ENCODE assay signal across 27 mouse cellular contexts in genomic region chr3:136321936-136322335, GRCm38 (mm10). TPM values are rescaled to one million over a fixed set of nuclear protein-coding genes. Genes with fewer than 3 reads are reported as not detected.
DNase-seq lines count a peak whose midpoint lies in the region; ATAC-seq lines count a peak whose summit lies in the region.
"Had no signal": no experiment of that assay in that cellular context is flagged by ENCODE, and none has a peak within 500 bp of the region (broad histone marks: within the 10 kb centered on the region; RNA-seq: fewer than 3 reads in every experiment).

No protein-coding gene starts in this region.

- peaks cover 35% of the 10 kb centered on the region for H3K4me1 ChIP-seq in megakaryocyte, embryonic 14.5 days
- H3K4me1 ChIP-seq in heart, embryonic 11.5 days (ENCODE audit: control insufficient read depth, insufficient read depth, low read length), result no peaks in the 10 kb centered on the region
- H3K4me1 ChIP-seq: embryonic facial prominence, embryonic 10.5 days; embryonic facial prominence, embryonic 13.5 days; forebrain, embryonic 12.5 days; forebrain, embryonic 15.5 days; heart, embryonic 10.5 days; hindbrain, embryonic 12.5 days; hindbrain, embryonic 15.5 days had no signal

- ATAC-seq in megakaryocyte, adult 5-6 weeks (ENCODE audit: poor library complexity, severe bottlenecking), result no peak
- ATAC-seq in heart, embryonic 11.5 days (replicated peaks; ENCODE audit: insufficient number of reproducible peaks, low FRiP score, low TSS enrichment), result no peak
- ATAC-seq: forebrain, embryonic 15.5 days had no signal

- WGBS in heart, embryonic 11.5 days (ENCODE audit: insufficient replicate concordance), result 83% methylated on average over 3 of the region's 3 CpGs

- H3K4me3 ChIP-seq in megakaryocyte, embryonic 14.5 days (replicated peaks), result peak overlapping the region; percentile 59
- H3K4me3 ChIP-seq in heart, embryonic 11.5 days (ENCODE audit: low read depth, low read length), result no peak overlapping the region
- H3K4me3 ChIP-seq: embryonic facial prominence, embryonic 10.5 days; embryonic facial prominence, embryonic 13.5 days; erythroblast, embryonic 14.5 days; forebrain, embryonic 12.5 days; forebrain, embryonic 15.5 days; heart, adult 2 months; heart, embryonic 10.5 days; hindbrain, embryonic 12.5 days; hindbrain, embryonic 15.5 days had no signal

- H3K36me3 ChIP-seq in megakaryocyte, embryonic 14.5 days (replicated peaks; ENCODE audit: low read length), result no peaks in the 10 kb centered on the region
- H3K36me3 ChIP-seq in heart, embryonic 11.5 days (ENCODE audit: control insufficient read depth, insufficient read depth, low read length), result no peaks in the 10 kb centered on the region
- H3K36me3 ChIP-seq: embryonic facial prominence, embryonic 10.5 days; embryonic facial prominence, embryonic 13.5 days; forebrain, embryonic 12.5 days; forebrain, embryonic 15.5 days; G1E; heart, embryonic 10.5 days; hindbrain, embryonic 12.5 days; hindbrain, embryonic 15.5 days had no signal

- H3K4me2 ChIP-seq in heart, embryonic 11.5 days, result no peak overlapping the region
- H3K4me2 ChIP-seq: embryonic facial prominence, embryonic 13.5 days; forebrain, embryonic 12.5 days; forebrain, embryonic 15.5 days; hindbrain, embryonic 12.5 days; hindbrain, embryonic 15.5 days had no signal

- H3K27ac ChIP-seq in heart, embryonic 11.5 days (ENCODE audit: low read depth, low read length), result no peak overlapping the region
- H3K27ac ChIP-seq: embryonic facial prominence, embryonic 10.5 days; embryonic facial prominence, embryonic 13.5 days; forebrain, embryonic 12.5 days; forebrain, embryonic 15.5 days; heart, adult 2 months; heart, embryonic 10.5 days; hindbrain, embryonic 12.5 days; hindbrain, embryonic 15.5 days had no signal

- H3K9me3 ChIP-seq in megakaryocyte, embryonic 14.5 days, result no peaks in the 10 kb centered on the region
- no peaks in the 10 kb centered on the region for H3K9me3 ChIP-seq in heart, embryonic 11.5 days (replicated peaks; ENCODE audit: control insufficient read depth, low read length)
- H3K9me3 ChIP-seq: embryonic facial prominence, embryonic 10.5 days; embryonic facial prominence, embryonic 13.5 days; forebrain, embryonic 12.5 days; forebrain, embryonic 15.5 days; G1E; heart, embryonic 10.5 days; hindbrain, embryonic 12.5 days; hindbrain, embryonic 15.5 days had no signal

- H3K27me3 ChIP-seq in megakaryocyte, embryonic 14.5 days (replicated peaks), result no peaks in the 10 kb centered on the region
- no peaks in the 10 kb centered on the region for H3K27me3 ChIP-seq in heart, embryonic 11.5 days (ENCODE audit: control insufficient read depth, insufficient read depth, low read length)
- H3K27me3 ChIP-seq: CH12.LX; embryonic facial prominence, embryonic 13.5 days; forebrain, embryonic 12.5 days; forebrain, embryonic 15.5 days; hindbrain, embryonic 15.5 days had no signal

- DNase-seq in frontal cortex, adult 2 months (ENCODE audit: extremely low spot score in 1 of 2, low spot score in 1 of 2), result peak; percentile 11 to 48
- DNase-seq in frontal cortex, postnatal 14 days (ENCODE audit: low spot score in 2 of 2), result no peak
- peak; percentile 57 for DNase-seq in brain, adult 2 months (ENCODE audit: low read depth, low spot score)
- DNase-seq: adrenal gland, adult 2 months; adrenal gland, postnatal 14 days; B cell, adult 2 months; cerebellum, adult 11-12 months; cerebellum, adult 8-10 months; cerebellum, postnatal 10 days; cerebellum, postnatal 36 days; embryo, embryonic 11 days; gastrocnemius, postnatal 10 days; gastrocnemius, postnatal 36 days; heart, adult 2 months had no signal

- no peak overlapping the region for H3K9ac ChIP-seq in heart, embryonic 11.5 days (ENCODE audit: low read depth, low read length)
- H3K9ac ChIP-seq: embryonic facial prominence, embryonic 13.5 days; forebrain, embryonic 12.5 days; forebrain, embryonic 15.5 days; hindbrain, embryonic 12.5 days; hindbrain, embryonic 15.5 days had no signal

RNA-seq across cellular contexts. Expression of gene Bank1, which starts 3.9 kb away (rescaled TPM):
- 1.2 and 1.3 TPM in 2 replicates for polyA plus RNA-seq in frontal cortex, adult 2 months (2012; rRNA removed)
- polyA plus RNA-seq in megakaryocyte, embryonic 14.5 days (2012; ENCODE audit: insufficient read depth, low replicate concordance), result 0.37 TPM in 1 of 2 replicates, not detected in the other
- 10.7 and 12.1 TPM in 2 replicates for total RNA-seq in megakaryocyte, adult 5-6 weeks (2015)
- total RNA-seq in megakaryocyte, adult 5-6 weeks (2017), result 10.6 and 11.7 TPM in 2 replicates
- 0.23 and 0.43 TPM in 2 replicates for polyA plus RNA-seq in heart, embryonic 11.5 days (2014; fragmentation: Nextera tagmentation; extraction: Ambion mirVana)
- polyA plus RNA-seq: G1E had no signal

Comparison
In these comparisons a context has a peak if more than half of its experiments do, and no peak if none do; other contexts are left out.
1. DNase-seq: peak in frontal cortex, adult 2 months (2 of 2) and brain, adult 2 months (single experiment); none in frontal cortex, postnatal 14 days (0 of 2).